8 mouse cellular contexts compared by ENCODE assay signal in genomic region chr7:28298837-28299625, GRCm38 (mm10). TPM values are rescaled to one million over a fixed set of nuclear protein-coding genes. Genes with fewer than 3 reads are reported as not detected.
DNase-seq lines count a peak whose midpoint lies in the region; ATAC-seq and TF ChIP-seq lines count a peak whose summit lies in the region.

No protein-coding gene starts in this region.

- H3K4me1 ChIP-seq in forebrain, embryonic 15.5 days: peaks cover 43% of the 10 kb centered on the region
- H3K4me1 ChIP-seq in kidney, embryonic 15.5 days: peaks cover 29% of the 10 kb centered on the region
- H3K4me1 ChIP-seq in lung, embryonic 14.5 days (ENCODE audit: insufficient read depth): no peaks in the 10 kb centered on the region

- H3K27ac ChIP-seq in forebrain, embryonic 15.5 days (replicated peaks): no peak overlapping the region
- no peak overlapping the region for H3K27ac ChIP-seq in kidney, embryonic 15.5 days
- H3K27ac ChIP-seq in lung, embryonic 14.5 days (ENCODE audit: low read depth): no peak overlapping the region

- no peaks in the 10 kb centered on the region for H3K36me3 ChIP-seq in forebrain, embryonic 15.5 days
- no peaks in the 10 kb centered on the region for H3K36me3 ChIP-seq in kidney, embryonic 15.5 days
- no peaks in the 10 kb centered on the region for H3K36me3 ChIP-seq in lung, embryonic 14.5 days (ENCODE audit: insufficient read depth)

- H3K9me3 ChIP-seq in forebrain, embryonic 15.5 days: no peaks in the 10 kb centered on the region
- H3K9me3 ChIP-seq in kidney, embryonic 15.5 days (replicated peaks): no peaks in the 10 kb centered on the region
- no peaks in the 10 kb centered on the region for H3K9me3 ChIP-seq in lung, embryonic 14.5 days (ENCODE audit: low read depth, low read length)

- H3K4me2 ChIP-seq in forebrain, embryonic 15.5 days (replicated peaks): peak overlapping the region; percentile 63
- H3K4me2 ChIP-seq in kidney, embryonic 15.5 days: peak overlapping the region; percentile 49
- peak overlapping the region; percentile 20; the same call in 1 of the 2 replicates for H3K4me2 ChIP-seq in lung, embryonic 14.5 days

- ATAC-seq in forebrain, embryonic 15.5 days (replicated peaks): no peak; the same call in 1 of the 2 replicates
- ATAC-seq in kidney, embryonic 15.5 days (replicated peaks; ENCODE audit: low FRiP score): no peak
- no peak for ATAC-seq in lung, embryonic 14.5 days (ENCODE audit: insufficient read depth)

- H3K4me3 ChIP-seq in forebrain, embryonic 15.5 days: peak overlapping the region; percentile 23
- peak overlapping the region; percentile 22 for H3K4me3 ChIP-seq in kidney, embryonic 15.5 days (replicated peaks)
- H3K4me3 ChIP-seq in lung, embryonic 14.5 days (ENCODE audit: low read depth, low read length): no peak overlapping the region

- peak overlapping the region; percentile 12; the same call in 1 of the 2 replicates for H3K9ac ChIP-seq in forebrain, embryonic 15.5 days (replicated peaks)
- no peak overlapping the region for H3K9ac ChIP-seq in kidney, embryonic 15.5 days
- H3K9ac ChIP-seq in lung, embryonic 14.5 days: no peak overlapping the region

- peaks cover 15% of the 10 kb centered on the region; the same call in 1 of the 2 replicates for H3K27me3 ChIP-seq in forebrain, embryonic 15.5 days
- peaks cover 98% of the 10 kb centered on the region for H3K27me3 ChIP-seq in kidney, embryonic 15.5 days
- H3K27me3 ChIP-seq in lung, embryonic 14.5 days (ENCODE audit: insufficient read depth, low read length): peaks cover 64% of the 10 kb centered on the region

- WGBS in forebrain, embryonic 15.5 days: 8% methylated on average over 43 of the region's 43 CpGs
- 16% methylated on average over 43 of the region's 43 CpGs for WGBS in kidney, embryonic 15.5 days
- 25% methylated on average over 43 of the region's 43 CpGs for WGBS in lung, embryonic 14.5 days

- peak; percentile 24 for DNase-seq in right cerebral cortex, adult 18-20 months
- DNase-seq in right cerebral cortex, postnatal 36 days (ENCODE audit: low spot score in 2 of 2): no peak
- DNase-seq in cerebellum, adult 18-20 months: peak; percentile 58 to 68
- DNase-seq in lung, embryonic 14.5 days: peak; percentile 83
- DNase-seq in retina, postnatal 7 days (ENCODE audit: low read depth, low spot score): peak; percentile 83
- no peak for DNase-seq in urinary bladder, postnatal 4 days (ENCODE audit: low spot score in 2 of 2)

- TF ChIP-seq CTCF in lung, embryonic 14.5 days (IDR thresholded peaks at IDR 0.05; ENCODE audit: low read depth): peak; percentile 63

RNA-seq across cellular contexts. Expression of gene Dll3, which starts 3.0 kb away (rescaled TPM):
- polyA plus RNA-seq in forebrain, embryonic 15.5 days (2015; fragmentation: Nextera tagmentation; extraction: Ambion mirVana): 15.4 and 16.7 TPM in 2 replicates
- 0.52 and 0.63 TPM in 2 replicates for polyA plus RNA-seq in kidney, embryonic 15.5 days (2015; fragmentation: Nextera tagmentation; extraction: Ambion mirVana)
- 0.43 and 0.66 TPM in 2 replicates for polyA plus RNA-seq in lung, embryonic 14.5 days (2014; fragmentation: Nextera tagmentation; extraction: Ambion mirVana)

RNA-seq across cellular contexts. Expression of gene Selenov, which starts 8.0 kb away (rescaled TPM):
- polyA plus RNA-seq in forebrain, embryonic 15.5 days (2015; fragmentation: Nextera tagmentation; extraction: Ambion mirVana): 0.24 and 0.31 TPM in 2 replicates
- polyA plus RNA-seq in kidney, embryonic 15.5 days (2015; fragmentation: Nextera tagmentation; extraction: Ambion mirVana): 0.42 and 0.57 TPM in 2 replicates
- polyA plus RNA-seq in lung, embryonic 14.5 days (2014; fragmentation: Nextera tagmentation; extraction: Ambion mirVana): 0.15 TPM in 1 of 2 replicates, not detected in the other

RNA-seq across cellular contexts. Expression of gene Timm50, which starts 12.8 kb away (rescaled TPM):
- polyA plus RNA-seq in forebrain, embryonic 15.5 days (2015; fragmentation: Nextera tagmentation; extraction: Ambion mirVana): 149 and 158 TPM in 2 replicates
- polyA plus RNA-seq in kidney, embryonic 15.5 days (2015; fragmentation: Nextera tagmentation; extraction: Ambion mirVana): 154 and 160 TPM in 2 replicates
- 162 and 174 TPM in 2 replicates for polyA plus RNA-seq in lung, embryonic 14.5 days (2014; fragmentation: Nextera tagmentation; extraction: Ambion mirVana)

RNA-seq across cellular contexts. Expression of gene Eid2b, which starts 21.5 kb away (rescaled TPM):
- polyA plus RNA-seq in forebrain, embryonic 15.5 days (2015; fragmentation: Nextera tagmentation; extraction: Ambion mirVana): 41.3 and 44.9 TPM in 2 replicates
- 11.4 and 11.6 TPM in 2 replicates for polyA plus RNA-seq in kidney, embryonic 15.5 days (2015; fragmentation: Nextera tagmentation; extraction: Ambion mirVana)
- polyA plus RNA-seq in lung, embryonic 14.5 days (2014; fragmentation: Nextera tagmentation; extraction: Ambion mirVana): 9.0 and 10.9 TPM in 2 replicates

RNA-seq across cellular contexts. Expression of gene Eid2, which starts 31.4 kb away (rescaled TPM):
- polyA plus RNA-seq in forebrain, embryonic 15.5 days (2015; fragmentation: Nextera tagmentation; extraction: Ambion mirVana): 5.4 and 16.7 TPM in 2 replicates
- 1.8 and 2.1 TPM in 2 replicates for polyA plus RNA-seq in kidney, embryonic 15.5 days (2015; fragmentation: Nextera tagmentation; extraction: Ambion mirVana)
- 9.8 and 12.9 TPM in 2 replicates for polyA plus RNA-seq in lung, embryonic 14.5 days (2014; fragmentation: Nextera tagmentation; extraction: Ambion mirVana)

Comparison
In these comparisons a context has a peak if more than half of its experiments do, and no peak if none do; other contexts are left out.
1. DNase-seq: peak in right cerebral cortex, adult 18-20 months (single experiment), cerebellum, adult 18-20 months (2 of 2), lung, embryonic 14.5 days (single experiment) and retina, postnatal 7 days (single experiment); none in right cerebral cortex, postnatal 36 days (0 of 2) and urinary bladder, postnatal 4 days (0 of 2).
2. Peak in every context shown above with its lines, with median percentiles within 50 percentile points of each other: H3K4me2 ChIP-seq.